Mouse (Mus musculus): ENCODE measurements at regions not wholly inside any gene's neighbourhood (a gene's known extent, or its start where the extent isn't known, plus 50 kb on each side); places are given as distances from the start of the nearest gene placed in this dataset.

- TF ChIP-seq EP300 (IDR thresholded peaks at IDR 0.05; ENCODE audit: low read depth) (no peak), CTCF (IDR thresholded peaks at IDR 0.05; ENCODE audit: low read depth) (no peak)
Observed at GRCm38 (mm10) chr11:65421889-65422288, 152.1 kb upstream of the Myocd start.
